Mouse (Mus musculus): ENCODE data around the gene Cux2.

DNA sequence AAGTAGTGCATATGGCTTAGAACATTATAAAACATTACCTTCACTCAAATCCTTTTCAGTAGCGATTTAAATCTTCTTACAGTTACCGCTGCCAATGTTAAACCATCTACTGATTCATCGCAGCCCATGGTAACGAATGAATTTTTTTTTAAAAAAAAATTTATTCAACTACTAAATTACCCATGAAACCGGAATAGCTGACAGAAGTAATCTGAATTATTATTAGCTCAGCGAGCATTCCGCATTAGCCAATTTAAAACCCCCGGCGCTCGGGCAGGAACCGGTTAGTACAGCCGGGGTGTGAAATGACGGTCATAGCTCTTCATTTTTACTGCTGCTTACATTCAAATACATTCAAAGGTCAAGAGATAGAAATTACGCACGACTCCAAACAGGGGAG, 80.9 kb downstream of the Cux2 start:
- no peak for TF ChIP-seq CTCF (IDR thresholded peaks at IDR 0.05; ENCODE audit: low read depth, low read length)
- no peak for TF ChIP-seq GATA2 (IDR thresholded peaks at IDR 0.05; ENCODE audit: borderline replicate concordance, low read depth, low read length)
- TF ChIP-seq GATA1 (IDR thresholded peaks at IDR 0.05; ENCODE audit: borderline replicate concordance, low read length) = no peak
- TF ChIP-seq POLR2AphosphoS5 (IDR thresholded peaks at IDR 0.05; ENCODE audit: insufficient replicate concordance, low read depth, low read length) = no peak
- TF ChIP-seq TAL1 (conservative IDR thresholded peaks at IDR 0.05; ENCODE audit: low read depth, low read length) = no peak

Measured in G1E (cell line).